Mouse (Mus musculus) E14TG2a.4 (cell line): ENCODE measurements at regions not wholly inside any gene's neighbourhood (a gene's known extent, or its start where the extent isn't known, plus 50 kb on each side); places are given as distances from the start of the nearest gene placed in this dataset.

Source experiments
- CTCF ChIP-seq: conservative IDR thresholded peaks from 2 replicates; pipeline ENCODE4 v1.5.1; 2014; ENCODE audit warnings: low read length
- NANOG ChIP-seq: IDR thresholded peaks from 2 replicates; pipeline ENCODE4 v1.6.1; 2014; ENCODE audit warnings: borderline replicate concordance, low read length, mixed read lengths
- POU5F1 ChIP-seq: IDR thresholded peaks from 2 replicates; pipeline ENCODE4 v1.6.1; 2014; ENCODE audit warnings: low read length, borderline replicate concordance

DNA sequence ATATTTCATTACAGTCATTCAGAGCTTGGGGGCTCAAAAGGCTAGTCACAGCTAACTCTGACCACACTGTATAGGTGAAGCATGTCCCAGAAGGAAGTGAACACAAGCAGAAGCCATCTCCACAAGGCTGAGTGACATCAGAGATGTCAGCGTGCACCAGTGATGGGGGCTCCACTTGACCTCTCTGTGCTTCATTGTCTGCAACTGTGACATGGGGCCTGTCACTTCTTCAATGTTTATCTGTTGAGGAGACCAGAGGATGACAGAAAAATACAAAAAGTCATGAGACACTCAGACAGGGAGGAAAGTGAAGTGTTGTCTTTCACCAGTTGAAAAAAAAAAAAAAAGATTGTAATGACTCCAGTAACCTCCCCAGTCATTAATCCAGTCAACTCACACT, 632.4 kb upstream of the Cdh5 start:
- TF ChIP-seq CTCF (no peak), POU5F1 (no peak), NANOG (no peak)
